Mouse (Mus musculus) hematopoietic stem cell, adult 5-6 weeks (primary cell): ENCODE results near the gene Pex14. TPM values are rescaled to one million over a fixed set of nuclear protein-coding genes. Genes with fewer than 3 reads are reported as not detected.
A peak's percentile ranks its signal among the peaks of the same experiment; 100 is the strongest.

Experiments used
- ATAC-seq, 2 experiments: fragments of 125-278 bp in 1 of 2; replicated peaks in 1 of 2; 2 replicates each; pipeline ENCODE4 v1.8.0; 2016 to 2017; ENCODE audit warnings: inconsistent platforms in 2 of 2, mild to moderate bottlenecking in 2 of 2, moderate number of reproducible peaks in 2 of 2, low read depth in 1 of 2, moderate TSS enrichment in 1 of 2; ENCODE audit not compliant: low FRiP score in 2 of 2, poor library complexity in 2 of 2, severe bottlenecking in 2 of 2, insufficient read depth in 1 of 2, low TSS enrichment in 1 of 2
- total RNA-seq: library from RNA; stranded (forward); fragments of 172-1452, 232-1000 nt; gene quantifications from 2 replicates; pipeline ENCODE4 v1.2.3, GENCODE M21; 2017

The Pex14 gene
- 11.8 and 17.9 TPM in 2 replicates for total RNA-seq

DNA sequence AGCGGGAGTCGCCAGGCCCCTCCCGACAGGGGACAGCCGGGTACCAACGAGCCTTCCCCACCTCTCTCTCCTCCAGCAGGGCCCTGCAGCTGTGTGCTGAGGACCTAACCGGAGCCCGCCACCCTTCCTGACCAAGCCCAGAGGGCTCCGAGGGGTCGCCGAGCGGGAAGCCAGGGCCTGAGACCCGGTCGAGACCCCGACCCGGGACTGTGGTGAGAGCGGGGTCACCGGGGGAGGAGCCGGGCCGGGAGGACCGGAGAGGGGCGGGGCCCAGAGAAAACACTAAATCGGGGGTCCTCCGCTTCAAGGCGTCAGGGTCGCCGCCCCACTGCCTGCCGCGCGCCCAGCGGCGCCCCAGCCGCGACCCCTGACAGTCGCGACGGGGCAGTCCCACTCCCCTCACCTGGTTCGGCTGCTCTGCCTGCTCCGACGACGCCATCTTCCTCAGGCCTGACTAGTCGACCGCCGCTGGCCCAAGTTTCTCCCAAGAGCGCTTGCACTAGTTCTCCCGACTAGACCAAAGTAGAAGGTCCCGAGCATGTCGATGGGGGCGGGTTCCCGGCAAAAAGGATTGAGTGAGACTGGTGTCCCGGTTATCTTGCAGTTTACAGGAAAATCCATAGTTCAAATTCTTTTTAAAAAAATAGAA lies at the start of gene Pex14:
Gene Pex14, minus strand, starts transcription at position 508 of the 649 bp plus-strand sequence.
- peak; percentile 70 to 84 for ATAC-seq

- no peak for ATAC-seq
These were observed 49.5 kb upstream of the Pex14 start for GRCm38 (mm10) chr4:149149196-149149595.

GRCm38 (mm10) chr4:149148084-149148483 lies 48.4 kb upstream of the Pex14 start:
- no peak for ATAC-seq

DNA sequence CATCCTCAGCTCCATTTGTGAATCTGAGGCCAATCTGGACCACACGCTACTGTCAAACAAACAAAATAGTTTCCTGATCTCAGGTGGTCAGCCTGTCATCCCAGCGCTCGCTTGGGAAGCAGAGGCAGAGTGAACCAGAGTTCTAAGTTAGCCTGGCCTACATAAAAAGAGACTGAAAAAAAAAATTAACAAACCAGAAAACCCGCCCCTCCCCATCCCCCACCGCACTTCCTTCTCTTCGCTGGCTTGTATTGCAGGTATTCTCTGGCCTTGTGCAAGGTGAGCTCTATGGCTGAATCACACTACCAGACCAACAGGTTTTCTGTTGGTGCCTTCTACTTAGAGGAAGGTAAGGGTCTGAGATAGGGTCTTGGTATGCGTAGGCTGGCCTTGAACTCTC lies 47.9 kb upstream of the Pex14 start:
- ATAC-seq: peak in 1 of 2 experiments; percentile 22; a peak in 1 of 4 replicates

- no peak for ATAC-seq
These were observed 45.5 kb upstream of the Pex14 start for GRCm38 (mm10) chr4:149145151-149145550.

GRCm38 (mm10) chr4:149144459-149144858 lies 44.8 kb upstream of the Pex14 start:
- peak; percentile 89 to 91 for ATAC-seq

DNA sequence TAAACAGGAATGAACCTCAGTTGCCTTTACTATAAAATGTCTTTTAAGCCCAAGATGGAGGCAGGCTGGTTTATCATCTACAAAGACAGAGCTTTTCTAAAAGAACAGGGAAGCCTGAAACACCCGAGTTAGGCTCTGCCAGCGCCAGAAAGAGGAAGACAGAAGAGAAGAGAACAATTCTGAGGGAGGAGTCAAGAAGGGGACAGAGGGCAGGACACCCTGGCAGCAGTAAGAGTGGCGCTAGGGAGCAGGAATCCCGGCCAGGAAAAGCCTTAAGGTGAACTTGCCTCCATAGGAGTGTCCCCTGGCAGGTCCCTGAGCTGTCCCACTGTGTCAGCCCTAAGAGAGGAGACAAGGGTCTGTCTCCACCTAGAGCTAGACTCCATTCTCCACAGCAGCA lies 43.9 kb upstream of the Pex14 start:
- ATAC-seq: 0 out of 4 replicates have a peak, but pooled peaks of 1 of the 2 experiments have one; percentile 29

DNA sequence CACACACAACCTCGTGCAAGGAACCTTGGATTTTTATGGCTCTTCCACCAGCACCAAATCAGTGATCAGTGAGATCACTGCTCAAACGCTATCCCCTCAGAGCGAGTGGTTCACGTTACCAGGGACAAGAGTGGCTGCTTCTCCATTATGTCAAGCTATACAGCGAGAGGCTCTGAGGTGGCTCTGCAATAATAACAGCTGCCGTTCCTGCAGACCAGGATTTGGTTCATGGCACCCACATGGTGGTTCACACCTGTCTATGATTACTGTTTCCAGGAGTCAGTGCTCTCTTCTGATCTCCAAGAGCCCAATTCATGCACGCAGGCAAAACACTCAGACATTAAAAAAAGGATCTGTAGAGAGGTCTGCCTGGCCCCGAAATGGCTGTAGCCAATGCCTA lies 38.8 kb upstream of the Pex14 start:
- ATAC-seq: no peak

GRCm38 (mm10) chr4:149136982-149137770 lies 37.5 kb upstream of the Pex14 start, which contains the start of gene Cenps:
TSS of gene Cenps (minus strand) at chr4:149137629.
- peak; percentile 86 to 91 for ATAC-seq

GRCm38 (mm10) chr4:149136116-149136850 lies 36.6 kb upstream of the Pex14 start:
- ATAC-seq: no peak

DNA sequence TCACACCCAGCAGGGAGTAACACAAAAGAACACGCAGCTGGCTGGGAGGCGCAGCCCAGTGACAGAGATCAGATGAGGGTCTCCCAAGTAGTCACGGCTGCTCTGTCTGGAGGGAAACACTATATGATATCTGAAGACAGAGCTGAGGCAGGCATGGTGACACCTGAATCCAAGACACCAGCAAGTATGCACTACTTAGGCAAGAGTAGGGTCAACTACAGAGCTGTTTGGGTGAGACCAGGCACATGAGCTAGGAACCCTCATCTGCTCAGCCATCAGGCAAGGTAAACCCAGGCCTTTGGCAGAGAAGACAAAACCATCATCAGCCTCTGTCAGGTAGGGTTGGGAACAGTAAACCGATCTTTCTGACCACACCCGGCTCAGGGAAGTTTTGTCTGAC lies 33.7 kb upstream of the Pex14 start:
- no peak for ATAC-seq

DNA sequence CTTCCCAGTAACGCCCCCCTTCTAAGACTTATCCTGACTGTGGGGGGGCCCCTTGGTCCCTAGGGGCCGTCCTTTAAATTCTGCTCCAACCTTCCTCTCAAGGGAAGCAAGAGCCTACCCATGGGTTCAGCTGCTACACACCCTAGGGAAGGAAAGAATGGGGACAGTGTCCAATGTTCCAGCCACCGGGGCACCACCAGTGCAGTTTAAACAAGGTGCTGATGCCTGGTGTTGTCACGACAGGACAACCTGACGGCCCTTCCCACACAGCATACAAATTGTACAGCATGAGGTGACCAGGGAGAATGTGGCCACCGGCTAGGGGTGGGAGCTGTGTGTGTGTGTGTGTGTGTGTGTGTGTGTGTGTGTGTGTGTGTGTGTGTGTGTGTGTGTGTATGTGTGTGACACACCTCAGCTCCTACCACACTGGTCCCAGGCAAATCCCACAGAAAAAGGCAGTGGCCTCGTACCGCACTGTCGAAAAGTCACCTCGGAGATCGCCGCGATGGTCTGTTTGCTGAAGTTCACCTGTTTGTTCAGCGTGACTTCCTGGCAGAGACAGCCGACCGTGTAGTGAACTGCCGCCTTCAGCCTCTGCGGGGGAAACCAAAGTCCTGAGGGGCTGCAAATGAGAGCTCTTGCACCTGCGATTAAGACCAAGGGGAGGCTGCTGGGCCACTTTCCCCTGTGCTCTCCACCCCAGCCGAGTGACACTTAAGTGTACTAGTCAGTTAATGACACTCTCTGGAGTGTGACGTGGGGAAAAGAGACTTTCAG lies 32.3 kb upstream of the Pex14 start:
- no peak for ATAC-seq

DNA sequence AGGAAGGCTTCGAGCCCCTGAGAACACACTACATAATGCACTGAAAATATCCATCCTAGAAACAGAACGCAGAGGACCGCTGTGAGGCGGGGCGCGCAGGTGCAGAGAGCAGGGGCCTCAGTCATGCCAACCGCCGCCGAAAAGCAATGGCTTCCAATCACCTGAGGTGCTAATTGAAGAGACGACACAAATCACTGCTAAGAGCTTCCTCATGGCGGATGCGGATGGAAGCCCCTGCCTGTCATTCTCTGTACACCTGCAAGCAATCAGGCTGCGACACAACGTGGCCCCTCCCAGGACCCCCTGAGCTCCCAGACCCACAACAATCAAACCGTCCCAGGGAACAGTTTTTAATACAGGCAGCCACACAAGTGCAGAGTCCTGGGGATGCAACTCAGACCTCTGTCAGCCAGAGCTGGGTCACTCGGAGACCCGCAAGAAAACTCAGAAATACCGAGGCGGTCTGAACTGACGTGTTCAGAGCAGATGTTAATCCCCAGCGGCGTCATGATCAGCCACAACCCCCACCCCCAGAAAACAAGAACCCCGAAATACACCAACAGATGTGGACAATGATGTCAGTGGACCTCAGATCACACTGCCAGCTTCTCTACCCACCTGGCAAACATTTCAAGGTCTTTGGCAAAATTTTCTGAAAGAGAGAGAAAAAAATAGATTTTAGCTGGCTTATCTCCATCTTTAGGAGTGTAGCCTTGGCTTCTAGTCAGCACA lies 31.5 kb upstream of the Pex14 start:
- ATAC-seq: no peak

- no peak for ATAC-seq
These were observed 28.8 kb upstream of the Pex14 start for GRCm38 (mm10) chr4:149128467-149128866.

- ATAC-seq: no peak
These were observed 27.0 kb upstream of the Pex14 start, which contains the start of gene Cort for GRCm38 (mm10) chr4:149126663-149127062. TSS of gene Cort (minus strand) at chr4:149126763.

DNA sequence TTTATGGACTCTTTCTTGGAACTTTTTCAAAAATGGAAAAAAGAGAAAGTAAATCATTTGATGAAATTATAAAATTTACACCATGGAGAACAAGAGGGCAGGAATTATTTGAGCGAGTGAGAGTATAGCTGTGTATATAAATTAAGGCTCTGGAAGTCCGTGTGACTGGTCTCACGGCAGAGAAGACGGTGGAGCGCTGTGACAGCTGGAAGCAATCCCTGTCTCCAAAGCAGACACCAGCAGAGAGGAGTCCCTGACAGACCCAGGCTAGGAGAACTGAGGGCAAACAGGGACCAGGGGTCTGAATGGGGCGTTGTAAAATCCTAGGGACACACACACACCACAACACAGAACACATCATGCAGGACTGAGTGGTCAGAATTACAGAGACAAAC lies 26.4 kb upstream of the Pex14 start:
- ATAC-seq: no peak
